ENCODE assay signal across 1 mouse cellular context in the genomic region with DNA sequence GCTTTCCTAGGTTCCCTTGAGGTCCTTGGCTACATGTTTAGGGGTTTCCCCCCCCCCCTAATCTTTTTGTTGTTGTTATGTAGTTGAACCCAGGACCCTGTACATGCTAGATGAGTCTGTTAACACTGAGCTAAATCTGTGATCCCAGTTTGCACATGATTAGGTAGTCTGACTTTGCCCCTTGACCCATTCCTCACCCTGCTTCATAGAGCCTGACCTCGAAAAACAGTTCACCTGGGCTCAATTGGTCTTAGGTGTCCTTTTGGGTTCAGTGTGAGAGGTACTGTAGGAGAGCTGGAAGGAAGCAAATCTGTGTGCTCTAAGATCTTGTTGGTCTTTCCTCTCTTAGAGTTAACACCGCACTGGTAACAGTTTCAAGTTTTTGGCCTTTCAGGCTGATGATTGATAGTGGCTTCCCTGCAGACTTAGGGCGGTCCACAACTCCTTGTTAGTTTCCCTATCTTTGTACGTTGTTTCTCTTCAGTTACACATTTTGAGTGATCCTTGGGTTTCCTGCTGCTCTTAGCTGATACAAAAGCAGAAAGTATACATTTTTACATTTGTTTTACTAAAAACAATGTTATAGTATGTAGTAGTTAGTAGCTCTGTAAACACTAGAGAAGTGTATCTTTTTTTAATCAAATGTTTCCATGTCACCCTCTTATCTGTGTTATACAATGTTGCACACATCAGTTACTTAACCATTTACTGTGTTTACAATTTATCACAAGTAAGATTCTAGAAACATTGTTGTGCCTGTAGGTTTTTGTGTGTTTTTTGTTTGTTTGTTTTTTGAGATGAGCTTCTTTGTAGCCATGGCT.
A peak's percentile ranks its signal among the peaks of the same experiment; 100 is the strongest.
TF ChIP-seq lines count a peak whose summit lies in the region.

No protein-coding gene starts in this region.

TF ChIP-seq in MEL, 35 proteins besides CTCF, POLR2A, EP300 and RAD21:
- TF ChIP-seq POLR2AphosphoS2 (IDR thresholded peaks at IDR 0.05; ENCODE audit: low read length) (0 out of 2 replicates have a peak, but pooled peaks have one; percentile 22), ZNF384 (IDR thresholded peaks at IDR 0.05; ENCODE audit: low read depth, low read length) (no peak), MXI1 (IDR thresholded peaks at IDR 0.05; ENCODE audit: low read depth, low read length) (0 out of 2 replicates have a peak, but pooled peaks have one; percentile 33), KAT2A (conservative IDR thresholded peaks at IDR 0.05; ENCODE audit: low read depth, low read length) (0 out of 2 replicates have a peak, but pooled peaks have one; percentile 10), SIN3A (IDR thresholded peaks at IDR 0.05; ENCODE audit: low read length) (peak; percentile 59), TAL1 (IDR thresholded peaks at IDR 0.05; ENCODE audit: low read length) (peak; percentile 12; the same call in 1 of the 2 replicates), MYC (IDR thresholded peaks at IDR 0.05; ENCODE audit: low read depth, low read length) (0 out of 2 replicates have a peak, but pooled peaks have one; percentile 44), NELFE (IDR thresholded peaks at IDR 0.05; ENCODE audit: low read depth, low read length) (no peak), MYB (IDR thresholded peaks at IDR 0.05; ENCODE audit: low read depth, low read length) (peak; percentile 51; the same call in 1 of the 2 replicates), ETS1 (IDR thresholded peaks at IDR 0.05; ENCODE audit: low read depth, low read length) (peak; percentile 12; the same call in 1 of the 2 replicates), HCFC1 (IDR thresholded peaks at IDR 0.05; ENCODE audit: low read depth, low read length) (peak; percentile 54; the same call in 1 of the 2 replicates), RCOR1 (IDR thresholded peaks at IDR 0.05; ENCODE audit: low read depth, low read length) (no peak; the same call in 1 of the 2 replicates), ZKSCAN1 (IDR thresholded peaks at IDR 0.05; ENCODE audit: low read depth, low read length) (0 out of 2 replicates have a peak, but pooled peaks have one; percentile 7), GATA1 (IDR thresholded peaks at IDR 0.05; ENCODE audit: low read depth, low read length) (peak; percentile 72), MAZ (IDR thresholded peaks at IDR 0.05; ENCODE audit: low read depth, low read length) (no peak), ZMIZ1 (IDR thresholded peaks at IDR 0.05; ENCODE audit: low read depth, low read length) (no peak; the same call in 1 of the 2 replicates), TCF12 (IDR thresholded peaks at IDR 0.05; ENCODE audit: low read depth, low read length) (peak; percentile 36), CHD2 (IDR thresholded peaks at IDR 0.05; ENCODE audit: low read length) (no peak), BHLHE40 (IDR thresholded peaks at IDR 0.05; ENCODE audit: borderline replicate concordance, low read depth, low read length) (no peak)
